Mouse (Mus musculus) spleen, adult 2 months (tissue): ENCODE data around the gene Snrpd3.

Experiments
- CTCF ChIP-seq: fragments of 200-500 bp; IDR thresholded peaks from 2 replicates; pipeline ENCODE4 v1.5.1; 2011; ENCODE audit warnings: mild to moderate bottlenecking, inconsistent platforms; ENCODE audit not compliant: insufficient read depth, insufficient read length, insufficient replicate concordance; ENCODE audit errors: extremely low read depth
- POLR2A ChIP-seq: fragments of 200-500 bp; IDR thresholded peaks from 2 replicates; pipeline ENCODE4 v1.6.1; 2011; ENCODE audit warnings: low read depth, low read length, inconsistent platforms

GRCm38 (mm10) chr10:75531532-75532090, 14.3 kb downstream of the Snrpd3 start:
- no peak for TF ChIP-seq CTCF
- no peak for TF ChIP-seq POLR2A
